Mouse (Mus musculus): ENCODE data around the gene Dcun1d2. TPM values are rescaled to one million over a fixed set of nuclear protein-coding genes. Genes with fewer than 3 reads are reported as not detected.
A peak's percentile ranks its signal among the peaks of the same experiment; 100 is the strongest.
"Not testable (repeated sequence)": the region's sequence is repeated elsewhere in the genome, so short reads cannot be mapped to it uniquely, and the experiment has no call there.

Dcun1d2 gene
- 33.4 and 34.4 TPM in 2 replicates for polyA plus RNA-seq (2016; fragmentation: Nextera tagmentation; extraction: Ambion mirVana)

GRCm38 (mm10) chr8:13287692-13288623 is at the start of gene Dcun1d2, which contains the start of gene Tmco3:
TSS of gene Dcun1d2 (minus strand) at chr8:13288131.
TSS of gene Tmco3 (plus strand) at chr8:13288190.
- Histone ChIP-seq H3K4me3 (peak within 1 kb of the TSS; percentile 83), H3K4me1 (peaks cover 12% of the 10 kb centered on the region; the same call in 1 of the 2 replicates), H3K9ac (peak within 1 kb of the TSS; percentile 78), H3K4me2 (replicated peaks) (peak within 1 kb of the TSS; percentile 93), H3K36me3 (peaks cover 13% of the 10 kb centered on the region), H3K27ac (peak within 1 kb of the TSS; percentile 84), H3K9me3 (no peaks in the 10 kb centered on the region), H3K27me3 (no peaks in the 10 kb centered on the region)
- peak; percentile 91 for ATAC-seq (ENCODE audit: insufficient number of reproducible peaks, insufficient read depth, low FRiP score, low TSS enrichment)
- under 1% methylated on average over 79 of the region's 79 CpGs for WGBS

GRCm38 (mm10) chr8:13337678-13338077 is 49.7 kb upstream of the Dcun1d2 start:
- no peaks in the 10 kb centered on the region for H3K27me3 ChIP-seq
- peak overlapping the region; percentile 46; the same call in 1 of the 2 replicates for H3K27ac ChIP-seq
- 83% methylated on average over 3 of the region's 3 CpGs for WGBS
- peaks cover 17% of the 10 kb centered on the region for H3K4me1 ChIP-seq
- peak overlapping the region; percentile 81 for H3K4me2 ChIP-seq (replicated peaks)
- no peaks in the 10 kb centered on the region for H3K9me3 ChIP-seq
- ATAC-seq (ENCODE audit: insufficient number of reproducible peaks, insufficient read depth, low FRiP score, low TSS enrichment): no peak
- H3K9ac ChIP-seq: no peak overlapping the region
- peaks cover 14% of the 10 kb centered on the region; the same call in 1 of the 2 replicates for H3K36me3 ChIP-seq
- H3K4me3 ChIP-seq: peak overlapping the region; percentile 97; the same call in 1 of the 2 replicates

GRCm38 (mm10) chr8:13337245-13337644 is 49.3 kb upstream of the Dcun1d2 start:
- H3K9ac ChIP-seq; H3K27me3 ChIP-seq; H3K36me3 ChIP-seq; H3K4me2 ChIP-seq (replicated peaks); ATAC-seq (ENCODE audit: insufficient number of reproducible peaks, insufficient read depth, low FRiP score, low TSS enrichment); H3K4me3 ChIP-seq; H3K9me3 ChIP-seq; H3K27ac ChIP-seq: not testable (repeated sequence)
- WGBS: 85% methylated on average over 6 of the region's 6 CpGs
- peaks cover 17% of the 10 kb centered on the region for H3K4me1 ChIP-seq

- H3K4me3 ChIP-seq: no peak overlapping the region
- H3K27ac ChIP-seq: no peak overlapping the region
- no peaks in the 10 kb centered on the region for H3K9me3 ChIP-seq
- peaks cover 7% of the 10 kb centered on the region; the same call in 1 of the 2 replicates for H3K4me1 ChIP-seq
- H3K36me3 ChIP-seq: no peaks in the 10 kb centered on the region
- no peaks in the 10 kb centered on the region for H3K27me3 ChIP-seq
- H3K9ac ChIP-seq: no peak overlapping the region
- 55% methylated on average over 1 of the region's 1 CpGs for WGBS
- no peak overlapping the region for H3K4me2 ChIP-seq (replicated peaks)
- no peak for ATAC-seq (ENCODE audit: insufficient number of reproducible peaks, insufficient read depth, low FRiP score, low TSS enrichment)
Measured at GRCm38 (mm10) chr8:13334671-13335070, 46.7 kb upstream of the Dcun1d2 start.

DNA sequence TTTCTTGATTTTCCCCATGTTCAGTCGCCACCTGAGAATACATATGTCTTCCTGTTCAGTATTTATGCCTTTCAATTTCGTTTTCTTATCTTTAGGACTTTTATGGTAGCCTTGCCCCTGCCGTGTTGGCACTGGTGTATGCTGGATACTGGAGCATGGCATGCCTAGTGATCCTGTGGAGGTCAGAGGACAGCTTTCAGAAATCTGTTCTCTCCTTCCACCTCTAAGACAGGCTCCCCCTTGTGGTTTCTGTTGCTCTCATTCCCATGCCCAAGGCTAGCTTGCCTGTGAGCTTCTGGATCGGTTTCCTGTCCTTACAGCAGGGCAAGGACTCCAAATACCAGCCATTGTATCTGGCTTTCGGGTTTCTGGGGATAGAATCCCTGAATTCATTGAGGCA is 38.7 kb upstream of the Dcun1d2 start:
- no peak for ATAC-seq (ENCODE audit: insufficient number of reproducible peaks, insufficient read depth, low FRiP score, low TSS enrichment)
- Histone ChIP-seq H3K36me3 (peaks cover 8% of the 10 kb centered on the region), H3K4me2 (replicated peaks) (no peak overlapping the region), H3K27me3 (no peaks in the 10 kb centered on the region), H3K9ac (no peak overlapping the region), H3K27ac (no peak overlapping the region), H3K9me3 (no peaks in the 10 kb centered on the region), H3K4me1 (no peaks in the 10 kb centered on the region), H3K4me3 (no peak overlapping the region)
- WGBS: 33% methylated on average over 5 of the region's 5 CpGs

DNA sequence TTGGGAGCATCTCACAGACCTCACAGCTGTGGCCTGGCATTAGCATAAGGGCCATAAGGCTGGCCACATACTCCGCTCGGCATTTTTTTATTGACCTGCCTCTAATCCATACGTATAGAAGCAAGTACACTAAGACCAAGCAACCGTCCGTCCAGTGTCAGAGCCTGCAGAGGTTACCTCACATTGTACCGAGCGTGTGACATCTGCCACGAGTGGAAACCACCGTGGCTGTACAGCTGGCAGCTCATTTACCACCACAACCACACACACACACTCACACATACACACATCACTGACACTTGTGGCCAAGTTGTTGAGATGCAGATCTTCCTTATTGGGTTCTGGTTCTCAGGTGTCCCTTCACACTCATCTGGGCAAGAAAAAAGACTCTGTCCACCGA is 28.7 kb upstream of the Dcun1d2 start:
- no peak for ATAC-seq (ENCODE audit: insufficient number of reproducible peaks, insufficient read depth, low FRiP score, low TSS enrichment)
- no peak overlapping the region for H3K27ac ChIP-seq
- WGBS: 88% methylated on average over 10 of the region's 10 CpGs
- no peak overlapping the region for H3K4me2 ChIP-seq (replicated peaks)
- no peaks in the 10 kb centered on the region for H3K4me1 ChIP-seq
- H3K36me3 ChIP-seq: peaks cover 49% of the 10 kb centered on the region
- H3K9ac ChIP-seq: no peak overlapping the region
- no peaks in the 10 kb centered on the region for H3K9me3 ChIP-seq
- no peaks in the 10 kb centered on the region for H3K27me3 ChIP-seq
- no peak overlapping the region for H3K4me3 ChIP-seq

DNA sequence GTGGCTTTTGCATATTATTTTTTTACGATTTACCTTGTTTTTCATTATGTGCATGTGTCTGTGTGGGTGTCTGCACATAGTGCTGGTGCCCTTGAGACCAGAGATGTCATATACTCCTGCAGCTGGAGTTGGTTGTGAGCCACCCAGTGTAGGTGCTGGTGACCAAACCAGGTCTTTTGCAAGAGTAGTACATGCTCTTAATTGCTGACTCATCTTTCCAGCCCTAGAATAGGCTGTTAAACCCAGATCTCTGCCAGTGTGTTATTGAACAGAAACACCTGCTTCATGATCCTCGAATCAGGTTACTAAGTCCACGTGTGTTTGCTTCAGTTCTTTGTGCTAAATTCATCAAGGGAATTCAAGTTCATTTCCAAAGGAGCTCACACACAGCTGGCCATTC is 27.0 kb upstream of the Dcun1d2 start:
- Histone ChIP-seq H3K27me3 (no peaks in the 10 kb centered on the region), H3K27ac (no peak overlapping the region), H3K4me2 (replicated peaks) (no peak overlapping the region), H3K36me3 (peaks cover 52% of the 10 kb centered on the region), H3K9ac (no peak overlapping the region), H3K4me3 (no peak overlapping the region), H3K9me3 (no peaks in the 10 kb centered on the region), H3K4me1 (no peaks in the 10 kb centered on the region)
- no peak for ATAC-seq (ENCODE audit: insufficient number of reproducible peaks, insufficient read depth, low FRiP score, low TSS enrichment)
- WGBS: 77% methylated on average over 3 of the region's 3 CpGs

GRCm38 (mm10) chr8:13306916-13307315 is 19.0 kb upstream of the Dcun1d2 start:
- 83% methylated on average over 9 of the region's 9 CpGs for WGBS
- Histone ChIP-seq H3K9me3 (no peaks in the 10 kb centered on the region), H3K4me3 (no peak overlapping the region), H3K27me3 (no peaks in the 10 kb centered on the region), H3K4me2 (replicated peaks) (no peak overlapping the region), H3K36me3 (peaks cover 63% of the 10 kb centered on the region), H3K4me1 (no peaks in the 10 kb centered on the region), H3K27ac (no peak overlapping the region), H3K9ac (no peak overlapping the region)
- no peak for ATAC-seq (ENCODE audit: insufficient number of reproducible peaks, insufficient read depth, low FRiP score, low TSS enrichment)

DNA sequence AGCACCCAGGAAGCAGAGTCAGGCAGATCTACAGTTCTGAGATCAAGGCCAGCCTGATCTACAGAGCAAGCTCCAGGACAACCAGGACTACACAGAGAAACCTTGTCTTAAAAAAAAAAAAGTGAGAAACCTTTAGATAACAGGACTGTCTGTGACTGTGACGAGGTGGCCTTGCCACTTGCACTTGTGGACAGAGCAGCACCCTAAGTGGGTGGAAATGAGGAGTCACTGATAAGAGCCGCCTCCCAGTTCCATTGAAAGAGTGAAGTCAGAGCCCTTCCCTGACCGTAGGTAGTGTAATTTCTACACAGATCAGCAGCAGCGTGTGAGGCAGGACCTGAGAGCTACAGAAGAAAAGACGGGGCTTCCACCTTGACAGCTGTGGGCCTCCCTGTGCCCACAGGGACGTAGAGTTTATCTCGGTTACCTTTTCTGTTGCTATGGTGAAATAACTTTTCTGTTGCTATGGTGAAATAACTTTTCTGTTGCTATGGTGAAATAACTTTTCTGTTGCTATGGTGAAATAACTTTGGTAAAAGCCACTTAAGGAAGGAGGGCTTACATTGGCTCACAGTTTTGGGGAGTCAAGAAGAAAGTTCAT is 18.5 kb upstream of the Dcun1d2 start:
- Histone ChIP-seq H3K9ac (no peak overlapping the region), H3K27ac (no peak overlapping the region), H3K36me3 (peaks cover 64% of the 10 kb centered on the region), H3K27me3 (no peaks in the 10 kb centered on the region), H3K4me1 (no peaks in the 10 kb centered on the region), H3K9me3 (no peaks in the 10 kb centered on the region), H3K4me3 (no peak overlapping the region), H3K4me2 (replicated peaks) (no peak overlapping the region)
- ATAC-seq (ENCODE audit: insufficient number of reproducible peaks, insufficient read depth, low FRiP score, low TSS enrichment): no peak
- WGBS: 86% methylated on average over 7 of the region's 7 CpGs

- Histone ChIP-seq H3K4me2 (replicated peaks) (no peak overlapping the region), H3K27me3 (no peaks in the 10 kb centered on the region), H3K9me3 (no peaks in the 10 kb centered on the region), H3K36me3 (peaks cover 63% of the 10 kb centered on the region), H3K9ac (no peak overlapping the region), H3K4me1 (no peaks in the 10 kb centered on the region), H3K4me3 (no peak overlapping the region), H3K27ac (no peak overlapping the region)
- ATAC-seq (ENCODE audit: insufficient number of reproducible peaks, insufficient read depth, low FRiP score, low TSS enrichment): no peak
- WGBS: 94% methylated on average over 4 of the region's 4 CpGs
Measured at GRCm38 (mm10) chr8:13305884-13306283, 18.0 kb upstream of the Dcun1d2 start.

DNA sequence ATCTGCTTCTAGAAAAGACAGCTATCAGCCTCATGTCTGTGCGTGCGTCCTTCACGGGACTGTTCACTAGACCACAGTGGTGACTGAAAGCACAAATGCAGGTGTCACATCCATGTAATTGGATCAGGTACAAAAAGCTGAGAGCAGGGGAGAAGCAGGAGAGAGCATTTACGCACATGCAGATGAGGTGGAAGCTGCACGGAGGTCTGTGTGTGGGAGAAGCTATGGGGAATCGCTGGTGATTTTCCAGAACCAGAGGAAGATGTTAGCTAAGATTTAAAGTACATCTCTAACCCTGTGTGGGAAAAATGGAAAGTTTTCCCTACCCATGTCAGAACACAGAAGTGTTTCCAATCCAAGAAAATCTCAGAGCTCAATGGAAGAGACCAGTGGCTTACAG is 17.5 kb upstream of the Dcun1d2 start:
- no peak overlapping the region for H3K4me3 ChIP-seq
- WGBS: 93% methylated on average over 6 of the region's 6 CpGs

DNA sequence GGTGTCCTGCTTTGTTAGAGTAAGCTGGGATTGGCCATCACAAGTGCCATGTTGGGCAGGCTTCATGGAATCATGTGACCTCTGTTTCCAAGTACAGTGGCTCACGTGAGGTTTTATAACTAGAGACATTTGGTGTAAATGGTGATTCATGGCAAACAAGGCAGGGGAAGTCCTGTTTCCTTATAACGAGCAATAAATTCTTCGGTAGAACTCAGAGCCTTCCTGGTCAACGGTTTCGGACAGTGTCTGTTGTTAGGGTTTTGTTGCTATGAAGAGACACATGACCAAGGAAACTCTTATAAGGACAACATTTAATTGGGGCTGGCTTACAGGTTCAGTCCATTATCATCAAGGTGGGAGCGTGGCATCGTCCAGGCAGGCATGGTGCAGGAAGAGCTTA is 13.1 kb upstream of the Dcun1d2 start:
- H3K4me2 ChIP-seq (replicated peaks): no peak overlapping the region
- 96% methylated on average over 7 of the region's 7 CpGs for WGBS
- H3K9ac ChIP-seq: no peak overlapping the region
- no peaks in the 10 kb centered on the region for H3K4me1 ChIP-seq
- H3K27ac ChIP-seq: no peak overlapping the region
- ATAC-seq (ENCODE audit: insufficient number of reproducible peaks, insufficient read depth, low FRiP score, low TSS enrichment): no peak
- H3K27me3 ChIP-seq: no peaks in the 10 kb centered on the region
- no peaks in the 10 kb centered on the region for H3K9me3 ChIP-seq
- H3K36me3 ChIP-seq: peaks cover 81% of the 10 kb centered on the region
- no peak overlapping the region for H3K4me3 ChIP-seq

More for the DNA sequence above, 17.5 kb upstream of the Dcun1d2 start:
- ATAC-seq (ENCODE audit: insufficient number of reproducible peaks, insufficient read depth, low FRiP score, low TSS enrichment): no peak
- H3K27ac ChIP-seq: no peak overlapping the region
- no peak overlapping the region for H3K4me2 ChIP-seq (replicated peaks)
- no peak overlapping the region for H3K9ac ChIP-seq
- H3K4me1 ChIP-seq: no peaks in the 10 kb centered on the region
- no peaks in the 10 kb centered on the region for H3K27me3 ChIP-seq
- H3K9me3 ChIP-seq: no peaks in the 10 kb centered on the region
- H3K36me3 ChIP-seq: peaks cover 64% of the 10 kb centered on the region
